Mouse (Mus musculus) yolk sac, embryonic 10.5 days (tissue): ENCODE results near the gene Rpl7l1.
"Not testable (repeated sequence)": the region's sequence is repeated elsewhere in the genome, so short reads cannot be mapped to it uniquely, and the experiment has no call there.

Experiments
- DNase-seq: peaks from one replicate; pipeline ENCODE4 v3.0.0-alpha.2; 2017; ENCODE audit warnings: low spot score

The Rpl7l1 gene

DNA sequence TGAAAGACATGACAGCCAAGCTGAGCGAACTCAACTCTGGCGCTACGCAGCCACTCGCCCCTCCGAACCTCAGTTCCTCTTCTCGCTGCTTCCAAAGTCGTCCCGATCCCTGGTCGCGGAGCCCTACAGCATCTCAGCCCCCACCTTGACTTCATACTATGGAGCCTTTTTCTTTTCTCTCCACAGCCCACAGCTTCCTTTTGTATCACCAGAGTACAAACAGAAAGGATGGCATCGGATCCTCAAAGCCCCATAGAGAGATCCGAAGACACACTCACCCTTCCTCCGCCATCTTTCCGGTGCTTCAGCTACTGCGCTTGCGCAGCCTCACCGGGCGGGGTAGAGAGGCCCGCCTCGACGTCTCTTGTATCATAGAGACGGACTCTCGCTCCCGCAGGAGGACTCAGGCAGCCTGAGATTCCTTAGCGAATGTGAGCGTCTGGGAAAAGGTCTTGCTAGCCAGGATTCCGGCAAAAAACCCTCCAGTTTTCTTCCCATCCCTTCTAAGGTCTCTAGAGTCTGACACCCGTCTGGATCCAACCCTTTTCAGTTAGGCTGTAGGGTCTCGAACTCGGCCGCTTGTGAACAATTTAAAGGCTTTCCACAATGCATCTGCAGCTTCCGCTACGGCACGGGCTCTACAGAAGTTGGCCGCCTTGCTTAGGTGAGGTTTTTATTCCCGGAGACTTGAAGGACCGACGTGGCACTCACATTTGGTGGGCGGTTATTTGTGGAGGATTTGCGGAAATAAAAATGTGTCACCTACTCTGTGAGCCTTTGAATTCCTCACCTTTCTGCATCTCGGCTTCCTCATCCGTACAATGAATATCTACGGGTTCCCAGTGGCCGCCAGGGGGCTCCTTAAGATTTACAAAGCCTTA is at the start of gene Rpl7l1:
TSS of gene Rpl7l1 (minus strand) at position 332 of the 881 bp plus-strand sequence.
- peak; percentile 93 for DNase-seq

DNA sequence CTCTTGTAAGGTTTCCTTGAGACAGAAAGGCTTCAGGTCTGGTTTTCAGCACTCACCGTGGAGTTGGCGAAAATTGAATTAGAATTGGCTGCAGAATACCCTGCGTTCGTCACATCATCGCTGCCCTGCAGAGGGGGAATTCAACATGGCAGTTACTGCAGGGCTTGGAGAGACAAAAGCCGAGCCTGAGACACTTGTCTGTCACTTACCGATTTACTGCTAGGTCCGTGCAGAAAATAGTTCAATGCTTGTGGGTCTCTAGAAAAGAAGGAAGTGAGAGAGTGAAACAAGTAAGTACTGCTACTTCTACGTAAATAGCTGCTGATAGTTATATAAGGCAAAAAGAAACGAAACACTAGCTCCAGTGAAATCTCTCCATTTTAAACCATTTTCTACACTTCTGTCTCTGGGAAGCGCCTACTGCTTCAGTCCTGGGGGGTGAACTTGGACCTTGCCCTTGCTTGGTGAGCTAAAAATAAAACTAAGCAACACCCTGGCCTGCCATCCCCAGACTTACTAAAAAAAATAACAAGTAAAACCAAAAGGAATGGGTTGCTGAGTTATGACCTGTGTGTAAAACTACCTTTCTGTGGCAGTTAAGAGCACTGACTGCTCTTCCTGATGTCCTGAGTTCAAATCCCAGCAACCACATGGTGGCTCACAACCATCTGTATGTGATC is 47.5 kb upstream of the Rpl7l1 start:
- peak; percentile 18 for DNase-seq

DNA sequence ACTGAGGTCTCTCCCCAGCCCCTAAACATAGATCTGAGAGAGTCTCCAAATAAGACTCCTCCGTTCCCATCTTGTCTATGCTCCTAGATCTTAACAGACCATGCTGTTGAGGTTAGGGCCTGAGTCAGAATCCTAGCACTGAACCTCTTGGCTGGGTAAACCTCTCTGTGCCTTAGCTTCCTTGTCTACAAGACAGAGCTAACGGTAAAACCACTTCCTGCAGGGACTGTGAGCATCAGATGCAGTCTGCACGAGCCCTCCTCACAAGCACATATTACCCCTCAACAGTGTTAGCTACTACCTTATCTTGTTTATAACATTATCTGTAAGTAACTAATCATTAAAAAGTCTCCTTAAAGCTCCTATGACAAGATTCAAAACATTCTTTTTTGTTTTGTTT is 46.5 kb upstream of the Rpl7l1 start:
- DNase-seq: no peak

- DNase-seq: no peak
These were observed 40.6 kb upstream of the Rpl7l1 start for GRCm38 (mm10) chr17:46823091-46823490.

DNA sequence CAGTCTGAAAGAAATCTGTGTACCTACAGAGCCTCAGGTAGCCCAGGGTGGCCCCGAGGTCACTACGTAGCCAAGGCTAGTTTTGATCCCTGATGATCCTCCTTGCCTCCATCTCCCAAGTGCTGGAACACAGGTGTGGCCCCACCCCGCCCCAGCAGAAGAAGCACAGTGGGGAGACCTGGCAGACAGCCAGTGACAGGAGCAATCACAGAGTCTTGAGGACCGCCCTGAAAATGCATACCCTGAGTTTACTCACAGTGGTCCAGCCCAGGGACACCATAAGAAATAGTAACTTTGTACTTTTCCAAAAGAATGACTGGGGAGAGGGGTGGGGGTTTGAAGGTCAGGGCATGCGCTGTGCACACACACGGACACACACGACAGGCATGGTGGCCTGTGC is 38.2 kb upstream of the Rpl7l1 start:
- DNase-seq: no peak

GRCm38 (mm10) chr17:46817734-46818158 is 35.3 kb upstream of the Rpl7l1 start:
- DNase-seq: no peak

DNA sequence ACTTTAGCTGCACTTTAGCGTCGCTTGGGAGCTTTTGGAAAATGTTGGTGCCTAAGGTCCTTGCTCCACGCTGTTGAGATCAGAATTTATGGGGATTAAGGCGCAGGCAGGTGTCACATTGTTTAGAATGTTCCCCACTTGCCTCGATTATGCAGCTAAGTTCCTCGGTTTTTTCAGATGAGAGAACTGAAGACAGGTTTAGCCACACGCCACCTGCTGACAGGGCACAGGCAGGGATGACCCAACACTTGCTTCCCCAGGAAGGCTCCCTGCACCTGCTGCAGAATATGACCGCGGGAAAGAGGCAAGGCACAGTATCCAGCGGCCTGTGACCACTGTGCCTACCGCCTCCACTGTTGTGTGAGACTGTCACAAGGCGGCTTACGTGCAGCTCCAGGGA is 33.8 kb upstream of the Rpl7l1 start:
- no peak for DNase-seq

- DNase-seq: no peak
These were observed 32.0 kb upstream of the Rpl7l1 start for GRCm38 (mm10) chr17:46814497-46814896.

DNA sequence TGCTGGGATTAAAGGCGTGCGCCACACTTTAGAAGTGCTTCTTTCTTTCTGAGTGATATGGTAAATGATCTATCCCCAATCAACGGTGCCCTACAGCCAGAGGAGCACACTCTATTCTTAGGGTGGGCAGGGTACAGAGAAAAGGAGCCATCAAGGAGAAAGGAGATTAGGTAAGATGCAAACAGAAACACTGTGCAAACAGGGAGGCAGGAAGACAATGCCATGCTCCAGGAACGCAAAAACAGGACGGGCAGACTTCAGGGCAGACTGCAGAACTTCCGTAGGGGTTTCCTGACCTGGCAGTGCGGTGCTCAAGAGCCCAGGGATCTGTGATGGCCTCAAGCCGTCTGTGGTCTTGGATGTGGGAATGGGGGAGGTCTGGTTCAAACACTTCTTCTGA is 31.2 kb upstream of the Rpl7l1 start:
- no peak for DNase-seq

GRCm38 (mm10) chr17:46812442-46812841 is 30.0 kb upstream of the Rpl7l1 start:
- DNase-seq: no peak

DNA sequence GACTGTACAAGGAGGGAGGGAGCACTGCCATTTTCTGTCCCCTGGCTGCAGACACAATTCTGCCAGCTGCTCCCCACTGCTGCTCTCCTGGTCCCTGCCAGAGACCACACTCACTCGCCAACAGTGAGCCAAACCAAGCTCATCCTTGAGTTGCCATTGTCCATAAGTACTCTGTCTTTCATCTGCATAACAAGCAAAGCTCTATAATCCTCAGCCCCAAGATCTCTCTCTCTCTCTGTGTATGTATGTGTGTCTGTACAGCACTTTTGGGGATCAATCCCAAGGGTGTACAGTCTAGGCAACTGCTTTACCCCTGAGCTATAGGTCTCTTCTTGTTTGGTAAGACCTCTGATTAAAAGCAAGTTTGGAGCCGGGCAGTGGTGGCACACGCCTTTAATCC is 28.2 kb upstream of the Rpl7l1 start:
- DNase-seq: no peak

GRCm38 (mm10) chr17:46809131-46809830 is 26.8 kb upstream of the Rpl7l1 start:
- no peak for DNase-seq

DNA sequence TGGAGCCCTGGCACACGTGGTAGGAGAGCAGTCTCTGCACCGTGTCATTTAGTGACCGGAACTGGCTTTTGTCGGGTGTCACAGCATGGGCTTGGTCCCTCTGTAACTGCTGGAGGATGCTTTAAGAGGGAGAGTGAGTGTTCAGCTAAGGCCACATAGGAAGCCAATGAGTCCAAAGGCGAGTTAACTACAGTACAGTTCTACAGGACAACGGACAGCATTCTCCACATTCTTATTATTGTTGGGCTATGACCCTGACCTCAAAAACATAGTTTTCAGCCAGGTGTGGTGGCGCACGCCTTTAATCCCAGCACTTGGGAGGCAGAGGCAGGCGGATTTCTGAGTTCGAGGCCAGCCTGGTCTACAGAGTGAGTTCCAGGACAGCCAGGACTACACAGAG is 25.9 kb upstream of the Rpl7l1 start:
- DNase-seq: no peak

DNA sequence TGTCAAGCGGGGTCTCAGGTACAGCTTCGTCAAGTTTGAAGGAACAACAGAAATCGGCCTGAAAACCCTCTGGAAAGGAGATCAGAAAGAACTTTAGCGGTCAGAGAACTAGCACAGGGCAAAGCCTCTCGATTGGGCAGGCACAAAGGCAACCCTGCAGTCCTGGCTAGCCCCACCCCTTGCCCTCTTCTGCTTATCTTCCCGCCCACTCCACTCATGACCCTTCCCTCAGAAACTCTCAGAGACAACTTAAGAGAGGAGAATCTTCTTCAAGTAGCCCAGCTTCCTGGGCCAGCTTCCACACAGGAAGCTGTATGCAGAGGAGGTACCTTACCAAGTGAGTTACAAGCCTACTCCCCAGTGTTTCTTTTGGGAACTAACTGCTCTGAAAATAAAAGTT is 19.3 kb upstream of the Rpl7l1 start:
- no peak for DNase-seq

DNA sequence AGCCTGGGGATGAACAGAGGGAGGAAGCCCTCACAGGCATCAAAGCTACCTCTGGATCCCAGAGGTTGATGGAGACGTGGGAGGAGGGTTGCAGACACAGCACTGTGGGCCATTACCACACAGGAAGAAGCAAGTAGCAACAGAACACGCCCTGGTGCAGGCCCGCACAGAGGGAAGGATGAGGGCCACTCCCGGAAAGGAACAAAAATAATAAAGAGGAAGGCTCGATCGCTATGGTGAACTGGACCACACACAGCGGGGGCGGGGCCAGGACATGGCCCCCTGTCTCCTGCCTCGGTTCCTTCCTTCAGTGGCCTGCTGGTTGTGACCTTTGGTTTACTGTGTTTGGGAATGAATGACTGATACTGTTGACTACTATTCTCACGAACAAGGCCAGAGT is 17.2 kb upstream of the Rpl7l1 start:
- DNase-seq: no peak

DNA sequence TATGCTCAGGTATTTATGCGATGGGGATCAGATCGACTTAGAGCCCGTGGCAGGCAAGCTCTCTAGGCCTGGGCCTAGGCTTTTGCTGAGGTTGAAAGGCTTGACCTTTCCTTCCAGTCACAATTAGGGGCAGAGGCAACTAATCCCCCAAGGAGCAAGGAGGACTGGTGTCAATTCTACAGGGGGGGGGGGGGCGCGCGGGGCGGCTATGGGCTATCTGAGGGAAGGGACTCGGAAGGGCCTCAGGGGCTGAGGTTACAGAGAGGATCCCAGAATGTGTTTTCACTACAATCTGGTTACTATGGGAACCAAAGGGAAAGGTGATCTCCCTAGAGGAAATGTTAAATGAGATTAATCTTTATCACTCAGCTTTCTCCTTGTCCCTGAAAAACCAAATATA is 14.9 kb upstream of the Rpl7l1 start:
- DNase-seq: no peak

GRCm38 (mm10) chr17:46796743-46797142 is 14.3 kb upstream of the Rpl7l1 start:
- no peak for DNase-seq

- no peak for DNase-seq
These were observed 10.5 kb upstream of the Rpl7l1 start for GRCm38 (mm10) chr17:46792963-46793362.

DNA sequence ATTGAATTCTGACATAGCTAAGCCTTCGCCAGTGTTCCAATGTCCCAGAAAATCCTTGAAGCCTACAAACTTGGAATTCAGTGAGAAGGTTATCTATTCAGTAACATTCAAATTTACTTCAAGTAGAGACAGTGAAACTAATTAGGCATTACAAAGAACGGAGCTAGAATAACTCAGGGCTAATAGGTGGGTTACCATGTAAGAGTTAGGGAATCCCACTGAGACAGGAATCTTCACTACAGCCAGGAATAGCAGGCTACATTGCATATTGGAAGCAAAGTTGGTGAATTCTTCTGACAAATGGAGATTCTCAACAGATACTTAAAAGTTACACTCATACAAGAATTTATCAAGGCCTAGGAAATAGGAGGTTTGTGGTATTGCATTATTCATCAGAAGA is 5.5 kb upstream of the Rpl7l1 start:
- DNase-seq: not testable (repeated sequence)

DNA sequence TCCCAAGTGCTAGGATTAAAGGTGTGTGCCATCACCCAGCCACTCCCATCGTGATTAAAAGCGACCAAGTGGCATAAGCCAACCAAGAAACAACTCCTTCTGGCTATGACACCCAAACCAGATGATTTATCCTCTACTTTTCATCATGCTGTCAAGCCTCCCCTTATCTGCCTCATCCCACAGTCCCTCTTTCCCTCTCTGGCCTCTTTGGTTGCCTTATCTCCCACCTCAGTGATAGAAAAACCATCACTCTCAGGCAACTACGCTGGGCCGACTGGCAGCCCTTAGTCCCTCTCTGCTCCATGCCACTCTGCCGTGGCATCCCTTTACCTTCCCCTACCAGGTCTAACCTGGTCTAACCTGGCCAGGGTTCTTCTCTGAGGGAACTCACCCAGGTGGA is 4.5 kb upstream of the Rpl7l1 start:
- DNase-seq: no peak

DNA sequence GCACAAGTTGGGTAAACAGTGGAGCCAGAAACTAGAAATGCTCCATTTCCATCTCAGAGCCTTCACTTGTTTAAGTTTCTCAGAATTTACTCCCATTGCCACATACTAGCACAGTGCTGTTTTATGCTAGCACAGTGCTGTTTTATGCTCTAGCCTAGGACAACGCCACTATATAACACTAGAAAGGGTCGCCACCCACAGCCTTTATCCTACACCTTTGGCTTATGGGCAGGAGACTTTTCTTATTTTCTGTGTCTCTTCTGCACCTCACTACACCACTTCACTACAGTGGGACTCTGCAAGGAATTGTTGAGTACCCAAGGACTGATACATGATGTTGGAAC is 722 bp upstream of the Rpl7l1 start:
- no peak for DNase-seq

DNA sequence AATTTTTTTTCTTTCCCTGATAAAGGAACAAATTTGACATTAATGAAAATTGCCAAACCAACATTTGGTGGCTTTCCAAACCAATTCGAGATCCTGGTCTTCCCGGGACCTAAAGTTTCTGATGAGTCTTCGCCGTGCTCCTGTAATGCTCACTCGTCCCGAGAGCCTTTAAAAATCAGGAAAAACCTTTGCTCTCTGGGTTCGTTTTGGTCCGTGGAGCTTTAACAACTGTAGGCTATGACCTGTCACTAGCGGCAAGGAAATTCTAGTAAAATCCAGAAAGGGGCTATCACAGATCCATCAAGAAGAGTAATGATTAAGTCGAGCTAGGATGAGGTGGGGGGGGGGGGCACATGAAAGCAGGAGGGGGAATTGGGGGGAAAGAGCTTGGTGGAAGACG is 596 bp downstream of the Rpl7l1 start:
- DNase-seq: no peak

DNA sequence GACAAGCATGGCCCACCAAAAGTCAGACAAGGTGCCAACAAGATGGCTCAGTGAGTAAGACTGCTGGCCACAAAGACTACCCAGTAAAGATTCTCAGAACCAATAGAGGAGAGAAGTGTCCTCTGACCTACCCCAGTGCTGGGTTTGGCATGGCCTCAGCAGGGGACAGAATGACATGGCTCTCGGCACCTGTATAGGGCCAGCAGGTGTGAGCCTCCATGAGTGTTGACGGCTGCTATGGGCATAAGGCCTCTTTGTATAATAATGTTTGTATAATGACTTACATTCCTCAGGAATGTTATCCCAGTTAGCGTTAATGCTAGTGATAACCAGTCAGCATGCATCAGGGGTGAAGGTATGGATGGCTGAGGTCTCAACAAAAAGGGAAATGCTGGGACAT is 6.4 kb downstream of the Rpl7l1 start:
- no peak for DNase-seq
